Mouse (Mus musculus) urinary bladder, adult 18-20 months (tissue): ENCODE measurements around the gene Olfr728.

Source experiments
- DNase-seq, 2 experiments: peaks; one replicate each; pipeline ENCODE4 v3.0.0; 2022; ENCODE audit warnings: low spot score in 2 of 2, mixed read lengths in 2 of 2

Olfr728 gene

GRCm38 (mm10) chr14:50142580-50142979 lies at the start of gene Olfr728:
Olfr728 (minus strand) TSS chr14:50142680.
- no peak for DNase-seq

GRCm38 (mm10) chr14:50188098-50188497 lies 45.6 kb upstream of the Olfr728 start, which contains the start of gene Olfr730:
Olfr730 (minus strand) TSS chr14:50188198.
- DNase-seq, result no peak

- no peak for DNase-seq
Measured at GRCm38 (mm10) chr14:50152810-50153209, 10.3 kb upstream of the Olfr728 start, which contains the start of gene Olfr729. Olfr729 (minus strand) TSS chr14:50152910.

GRCm38 (mm10) chr14:50122886-50123285 lies 19.6 kb downstream of the Olfr728 start, which contains the start of gene Olfr727:
Olfr727 (plus strand) TSS chr14:50123186.
- no peak for DNase-seq

GRCm38 (mm10) chr14:50090853-50091252 lies 51.6 kb downstream of the Olfr728 start, which contains the start of gene Olfr726:
Olfr726 (minus strand) TSS chr14:50090953.
- DNase-seq, result no peak
